Mouse (Mus musculus): ENCODE results near the gene Sema6d. TPM values are rescaled to one million over a fixed set of nuclear protein-coding genes. Genes with fewer than 3 reads are reported as not detected.

Gene Sema6d
- polyA plus RNA-seq, 2 experiments: 12.9 to 19.1 TPM

DNA sequence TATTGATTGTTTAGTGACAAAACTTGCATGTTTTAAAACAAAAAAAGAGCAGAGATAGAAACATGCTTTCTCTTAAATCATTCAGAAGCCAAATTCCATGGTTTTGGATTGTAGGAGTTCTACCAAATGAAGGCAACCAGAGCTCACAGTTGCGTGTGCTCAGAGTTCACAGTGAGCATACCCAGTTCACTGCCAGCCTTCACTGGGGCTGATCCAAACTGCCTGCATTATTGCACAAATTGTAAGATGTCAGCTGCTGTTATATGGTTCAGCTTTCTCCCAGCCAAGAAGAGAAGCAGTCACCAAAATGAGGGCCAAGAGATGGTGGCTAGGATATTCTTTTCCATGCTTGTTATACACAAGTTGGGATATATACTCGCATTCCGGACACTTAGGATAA lies 443.1 kb downstream of the Sema6d start:
- no peaks in the 10 kb centered on the region for H3K27me3 ChIP-seq (ENCODE audit: control insufficient read depth, insufficient read depth, low read length)
- ATAC-seq (ENCODE audit: low FRiP score, low read depth) (no peak), DNase-seq (ENCODE audit: low spot score) (no peak)
- H3K36me3 ChIP-seq (ENCODE audit: control insufficient read depth, insufficient read depth, low read length): no peaks in the 10 kb centered on the region
- no peak overlapping the region for H3K4me2 ChIP-seq (replicated peaks; ENCODE audit: low read depth, low read length, severe bottlenecking)
- H3K4me3 ChIP-seq (replicated peaks; ENCODE audit: low read length): no peak overlapping the region
- H3K27ac ChIP-seq (replicated peaks; ENCODE audit: low read depth, low read length): no peak overlapping the region
- TF ChIP-seq POLR2A (IDR thresholded peaks at IDR 0.05; ENCODE audit: borderline replicate concordance, extremely low read depth, insufficient read depth, insufficient read length): no peak
- 90% methylated on average over 3 of the region's 3 CpGs for WGBS
- H3K9ac ChIP-seq (ENCODE audit: low read depth, low read length, severe bottlenecking): no peak overlapping the region
- H3K4me1 ChIP-seq (ENCODE audit: control insufficient read depth, insufficient read depth, low read length): no peaks in the 10 kb centered on the region
- no peaks in the 10 kb centered on the region for H3K9me3 ChIP-seq (ENCODE audit: control insufficient read depth, low read length)

DNA sequence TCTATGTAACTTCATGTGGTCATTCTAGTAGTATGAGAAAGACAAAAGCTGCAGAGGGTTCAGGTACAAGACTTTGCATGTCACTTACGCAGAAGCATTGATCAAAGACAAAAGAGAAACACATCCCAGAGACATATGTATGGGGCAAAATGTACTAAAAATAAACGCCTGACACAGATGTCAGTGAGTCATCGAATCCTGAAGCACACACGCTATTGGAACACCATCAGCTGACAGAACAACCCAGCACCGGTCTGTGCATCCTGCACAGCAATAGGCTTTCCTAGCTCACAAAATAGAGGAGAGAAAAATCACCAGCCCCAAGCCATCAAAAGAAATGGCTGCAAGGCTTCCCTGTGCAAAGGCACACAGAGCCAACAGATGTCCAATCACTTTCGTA lies 443.8 kb downstream of the Sema6d start:
- H3K36me3 ChIP-seq (ENCODE audit: control insufficient read depth, insufficient read depth, low read length): no peaks in the 10 kb centered on the region
- no peaks in the 10 kb centered on the region for H3K9me3 ChIP-seq (ENCODE audit: control insufficient read depth, low read length)
- no peak for ATAC-seq (ENCODE audit: low FRiP score, low read depth)
- no peak overlapping the region for H3K27ac ChIP-seq (replicated peaks; ENCODE audit: low read depth, low read length)
- TF ChIP-seq POLR2A (IDR thresholded peaks at IDR 0.05; ENCODE audit: borderline replicate concordance, extremely low read depth, insufficient read depth, insufficient read length): no peak
- WGBS: 83% methylated on average over 6 of the region's 6 CpGs
- no peak for DNase-seq (ENCODE audit: low spot score)
- no peak overlapping the region for H3K4me2 ChIP-seq (replicated peaks; ENCODE audit: low read depth, low read length, severe bottlenecking)
- no peak overlapping the region for H3K4me3 ChIP-seq (replicated peaks; ENCODE audit: low read length)
- H3K4me1 ChIP-seq (ENCODE audit: control insufficient read depth, insufficient read depth, low read length): no peaks in the 10 kb centered on the region
- no peak overlapping the region for H3K9ac ChIP-seq (ENCODE audit: low read depth, low read length, severe bottlenecking)
- H3K27me3 ChIP-seq (ENCODE audit: control insufficient read depth, insufficient read depth, low read length): no peaks in the 10 kb centered on the region

DNA sequence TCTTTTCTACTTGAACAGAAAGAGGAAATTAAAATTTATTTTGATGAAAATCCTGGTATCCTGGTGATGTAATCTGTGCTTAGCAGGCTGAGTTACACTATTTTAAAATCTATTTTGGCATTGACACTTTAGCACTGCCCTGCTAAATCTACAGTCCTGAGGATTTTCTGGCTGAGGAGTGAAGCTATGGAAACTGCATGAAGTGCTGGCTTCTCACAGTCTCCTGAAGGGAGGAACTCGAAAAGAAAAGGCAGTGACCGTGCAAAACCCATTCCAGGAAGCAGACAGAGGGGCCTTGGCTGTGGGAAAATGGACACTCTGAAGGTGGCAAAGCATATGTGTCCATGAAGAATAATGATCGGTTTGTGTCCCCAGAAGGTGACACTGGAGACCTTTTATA lies 460.5 kb downstream of the Sema6d start:
- Histone ChIP-seq H3K4me2 (replicated peaks; ENCODE audit: low read depth, low read length, severe bottlenecking) (no peak overlapping the region), H3K4me1 (ENCODE audit: control insufficient read depth, insufficient read depth, low read length) (no peaks in the 10 kb centered on the region), H3K9me3 (ENCODE audit: control insufficient read depth, low read length) (no peaks in the 10 kb centered on the region), H3K36me3 (ENCODE audit: control insufficient read depth, insufficient read depth, low read length) (no peaks in the 10 kb centered on the region), H3K27ac (replicated peaks; ENCODE audit: low read depth, low read length) (no peak overlapping the region), H3K27me3 (ENCODE audit: control insufficient read depth, insufficient read depth, low read length) (no peaks in the 10 kb centered on the region), H3K4me3 (replicated peaks; ENCODE audit: low read length) (no peak overlapping the region), H3K9ac (ENCODE audit: low read depth, low read length, severe bottlenecking) (no peak overlapping the region)
- no peak for TF ChIP-seq POLR2A (IDR thresholded peaks at IDR 0.05; ENCODE audit: borderline replicate concordance, extremely low read depth, insufficient read depth, insufficient read length)
- ATAC-seq (ENCODE audit: low FRiP score, low read depth) (no peak), DNase-seq (ENCODE audit: low spot score) (no peak)
- 85% methylated on average over 3 of the region's 3 CpGs for WGBS

DNA sequence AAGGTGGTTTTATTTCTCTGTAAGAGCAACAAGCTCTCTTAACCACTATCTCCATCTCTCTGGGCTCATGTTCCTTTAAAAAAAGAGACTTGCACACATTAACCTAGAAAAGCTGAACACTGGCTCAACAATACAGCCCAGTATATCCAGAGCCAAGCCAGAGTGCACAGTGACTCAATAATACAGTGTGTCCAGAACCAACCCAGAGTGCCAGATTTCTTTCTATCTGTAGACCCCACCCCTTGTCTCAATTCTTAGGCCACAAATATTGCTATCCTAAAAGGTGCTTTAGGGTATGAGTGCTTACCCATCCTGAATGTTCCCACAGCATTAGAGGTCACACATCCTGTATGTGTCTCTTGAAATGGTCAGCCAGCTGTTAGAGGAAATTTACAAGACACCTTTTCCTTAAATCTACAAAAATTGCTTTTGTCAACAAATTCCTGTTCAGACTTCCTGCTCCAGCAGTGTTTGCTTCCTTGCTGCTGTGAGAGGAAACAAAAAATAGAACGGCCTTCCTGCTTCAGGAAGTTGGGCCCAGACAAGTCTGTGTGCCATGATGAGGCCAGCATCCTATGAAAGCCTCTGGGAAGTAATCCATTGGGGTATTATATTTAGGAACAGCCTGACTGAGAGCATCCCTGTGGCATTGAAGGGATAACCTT lies 465.1 kb downstream of the Sema6d start:
- Histone ChIP-seq H3K27me3 (ENCODE audit: control insufficient read depth, insufficient read depth, low read length) (no peaks in the 10 kb centered on the region), H3K9ac (ENCODE audit: low read depth, low read length, severe bottlenecking) (no peak overlapping the region), H3K4me2 (replicated peaks; ENCODE audit: low read depth, low read length, severe bottlenecking) (no peak overlapping the region), H3K9me3 (ENCODE audit: control insufficient read depth, low read length) (no peaks in the 10 kb centered on the region), H3K4me1 (ENCODE audit: control insufficient read depth, insufficient read depth, low read length) (no peaks in the 10 kb centered on the region), H3K27ac (replicated peaks; ENCODE audit: low read depth, low read length) (no peak overlapping the region), H3K4me3 (replicated peaks; ENCODE audit: low read length) (no peak overlapping the region), H3K36me3 (ENCODE audit: control insufficient read depth, insufficient read depth, low read length) (no peaks in the 10 kb centered on the region)
- ATAC-seq (ENCODE audit: low FRiP score, low read depth): no peak
- 62% methylated on average over 1 of the region's 1 CpGs for WGBS
- no peak for DNase-seq (ENCODE audit: low spot score)
- no peak for TF ChIP-seq POLR2A (IDR thresholded peaks at IDR 0.05; ENCODE audit: borderline replicate concordance, extremely low read depth, insufficient read depth, insufficient read length)

DNA sequence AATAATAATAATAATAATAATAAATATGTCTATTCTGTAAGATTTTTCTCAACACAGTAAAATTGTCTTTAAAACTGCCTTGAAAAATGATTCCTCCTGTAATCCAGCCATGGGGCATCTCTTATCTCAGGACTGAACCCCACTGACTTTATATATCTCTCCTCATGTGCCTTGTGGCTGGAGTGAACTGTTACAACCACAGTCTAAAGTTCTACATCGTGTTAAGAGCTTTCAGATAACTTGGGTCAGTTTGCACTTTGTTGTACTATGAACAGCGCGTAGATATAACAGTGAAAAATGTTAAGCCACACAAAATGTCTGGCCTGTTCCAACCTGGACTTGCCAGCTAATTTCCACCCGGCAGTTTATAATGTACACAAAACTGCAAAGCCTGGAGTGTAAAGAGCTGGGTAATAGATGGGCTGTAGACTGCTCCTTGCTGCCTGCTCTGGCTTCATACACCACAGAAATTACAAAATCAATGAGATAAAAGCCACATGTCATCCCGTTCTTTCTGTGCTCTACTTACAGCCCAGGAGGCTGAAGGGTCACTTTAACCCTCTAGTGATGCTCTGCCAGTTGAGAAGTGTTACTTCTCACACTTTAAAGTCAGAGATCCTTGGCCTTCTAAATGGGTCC lies 467.2 kb downstream of the Sema6d start:
- Histone ChIP-seq H3K4me1 (ENCODE audit: control insufficient read depth, insufficient read depth, low read length) (no peaks in the 10 kb centered on the region), H3K36me3 (ENCODE audit: control insufficient read depth, insufficient read depth, low read length) (no peaks in the 10 kb centered on the region), H3K27ac (replicated peaks; ENCODE audit: low read depth, low read length) (no peak overlapping the region), H3K4me2 (replicated peaks; ENCODE audit: low read depth, low read length, severe bottlenecking) (no peak overlapping the region), H3K4me3 (replicated peaks; ENCODE audit: low read length) (no peak overlapping the region), H3K9me3 (ENCODE audit: control insufficient read depth, low read length) (no peaks in the 10 kb centered on the region), H3K27me3 (ENCODE audit: control insufficient read depth, insufficient read depth, low read length) (no peaks in the 10 kb centered on the region), H3K9ac (ENCODE audit: low read depth, low read length, severe bottlenecking) (no peak overlapping the region)
- DNase-seq (ENCODE audit: low spot score) (no peak), ATAC-seq (ENCODE audit: low FRiP score, low read depth) (no peak)
- TF ChIP-seq POLR2A (IDR thresholded peaks at IDR 0.05; ENCODE audit: borderline replicate concordance, extremely low read depth, insufficient read depth, insufficient read length): no peak
- 81% methylated on average over 5 of the region's 5 CpGs for WGBS

Data from limb, embryonic 14.5 days (tissue).